Comparison of ENCODE assay signal across 11 mouse cellular contexts in genomic region chr3:17795271-17796260, GRCm38 (mm10).
DNase-seq lines count a peak whose midpoint lies in the region; ATAC-seq and TF ChIP-seq lines count a peak whose summit lies in the region.
"Had no signal": no experiment of that assay in that cellular context is flagged by ENCODE, and none has a peak within 500 bp of the region (broad histone marks: within the 10 kb centered on the region; RNA-seq: fewer than 3 reads in every experiment).

No protein-coding gene starts in this region.

- peak overlapping the region; percentile 77 for H3K4me2 ChIP-seq in forebrain, embryonic 15.5 days (replicated peaks)
- H3K4me2 ChIP-seq in midbrain, embryonic 13.5 days (replicated peaks), result peak overlapping the region; percentile 86
- H3K4me2 ChIP-seq in intestine, postnatal 0 days (replicated peaks; ENCODE audit: low read depth), result no peak overlapping the region

- ATAC-seq in forebrain, embryonic 15.5 days (replicated peaks), result no peak
- no peak for ATAC-seq in midbrain, embryonic 13.5 days
- ATAC-seq in intestine, postnatal 0 days, result no peak

- no peaks in the 10 kb centered on the region for H3K9me3 ChIP-seq in E14TG2a.4 (ENCODE audit: low read length)
- no peaks in the 10 kb centered on the region for H3K9me3 ChIP-seq in forebrain, embryonic 15.5 days
- H3K9me3 ChIP-seq in midbrain, embryonic 13.5 days, result no peaks in the 10 kb centered on the region
- H3K9me3 ChIP-seq in intestine, postnatal 0 days (ENCODE audit: control insufficient read depth), result no peaks in the 10 kb centered on the region
- H3K9me3 ChIP-seq: embryonic facial prominence, embryonic 13.5 days had no signal

- H3K27ac ChIP-seq in forebrain, embryonic 15.5 days (replicated peaks), result peak overlapping the region; percentile 92
- peak overlapping the region; percentile 100 for H3K27ac ChIP-seq in midbrain, embryonic 13.5 days
- H3K27ac ChIP-seq in intestine, postnatal 0 days (ENCODE audit: low read depth, low read length), result no peak overlapping the region
- H3K27ac ChIP-seq: embryonic facial prominence, embryonic 13.5 days had no signal

- H3K36me3 ChIP-seq in E14TG2a.4 (ENCODE audit: insufficient read depth, low read length), result no peaks in the 10 kb centered on the region
- H3K36me3 ChIP-seq in forebrain, embryonic 15.5 days, result no peaks in the 10 kb centered on the region
- peaks cover 23% of the 10 kb centered on the region for H3K36me3 ChIP-seq in midbrain, embryonic 13.5 days
- H3K36me3 ChIP-seq in intestine, postnatal 0 days (ENCODE audit: control insufficient read depth, insufficient read depth), result no peaks in the 10 kb centered on the region
- H3K36me3 ChIP-seq: embryonic facial prominence, embryonic 13.5 days had no signal

- peaks cover 52% of the 10 kb centered on the region for H3K27me3 ChIP-seq in E14TG2a.4 (ENCODE audit: insufficient read depth, low read length)
- H3K27me3 ChIP-seq in forebrain, embryonic 15.5 days, result no peaks in the 10 kb centered on the region
- no peaks in the 10 kb centered on the region for H3K27me3 ChIP-seq in midbrain, embryonic 13.5 days
- peaks cover 64% of the 10 kb centered on the region for H3K27me3 ChIP-seq in intestine, postnatal 0 days (replicated peaks; ENCODE audit: control insufficient read depth, insufficient read depth, low read length)

- TF ChIP-seq CTCF in E14TG2a.4 (conservative IDR thresholded peaks at IDR 0.05; ENCODE audit: low read length), result no peak
- no peak for TF ChIP-seq CTCF in intestine, postnatal 0 days (IDR thresholded peaks at IDR 0.05; ENCODE audit: low read depth)

- WGBS in forebrain, embryonic 15.5 days, result 27% methylated on average over 24 of the region's 24 CpGs
- WGBS in midbrain, embryonic 13.5 days, result 7% methylated on average over 24 of the region's 24 CpGs
- WGBS in intestine, postnatal 0 days, result 12% methylated on average over 24 of the region's 24 CpGs

- DNase-seq in brain, adult 2 months (ENCODE audit: low read depth, low spot score), result peak; percentile 73
- no peak for DNase-seq in urinary bladder, adult 2 months (ENCODE audit: low spot score)
- no peak for DNase-seq in layer of hippocampus, postnatal 36 days
- DNase-seq: adrenal gland, postnatal 10 days; gastrocnemius, postnatal 36 days; lung, adult 18-20 months had no signal

- peak overlapping the region; percentile 86 for H3K9ac ChIP-seq in forebrain, embryonic 15.5 days (replicated peaks)
- peak overlapping the region; percentile 99 for H3K9ac ChIP-seq in midbrain, embryonic 13.5 days (replicated peaks)
- H3K9ac ChIP-seq in intestine, postnatal 0 days (ENCODE audit: low read depth, low read length), result no peak overlapping the region
- H3K9ac ChIP-seq: embryonic facial prominence, embryonic 13.5 days had no signal

- peak overlapping the region; percentile 84 for H3K4me3 ChIP-seq in E14TG2a.4 (replicated peaks; ENCODE audit: low read length)
- H3K4me3 ChIP-seq in forebrain, embryonic 15.5 days, result peak overlapping the region; percentile 61
- peak overlapping the region; percentile 79 for H3K4me3 ChIP-seq in midbrain, embryonic 13.5 days (replicated peaks)
- H3K4me3 ChIP-seq in intestine, postnatal 0 days (ENCODE audit: low read depth, low read length), result no peak overlapping the region

- peaks cover 20% of the 10 kb centered on the region for H3K4me1 ChIP-seq in E14TG2a.4 (replicated peaks; ENCODE audit: low read depth, low read length)
- peaks cover 24% of the 10 kb centered on the region for H3K4me1 ChIP-seq in forebrain, embryonic 15.5 days
- H3K4me1 ChIP-seq in midbrain, embryonic 13.5 days (replicated peaks), result peaks cover 9% of the 10 kb centered on the region
- H3K4me1 ChIP-seq in intestine, postnatal 0 days (replicated peaks; ENCODE audit: control insufficient read depth, insufficient read depth, low read length), result no peaks in the 10 kb centered on the region
